Mouse (Mus musculus) spleen, postnatal 10 days (tissue): ENCODE data around the gene Layn.

Experiments
- DNase-seq, 2 experiments: peaks; one replicate each; pipeline ENCODE4 v3.0.0; 2021 to 2022; ENCODE audit warnings: low spot score in 2 of 2

The Layn gene

DNA sequence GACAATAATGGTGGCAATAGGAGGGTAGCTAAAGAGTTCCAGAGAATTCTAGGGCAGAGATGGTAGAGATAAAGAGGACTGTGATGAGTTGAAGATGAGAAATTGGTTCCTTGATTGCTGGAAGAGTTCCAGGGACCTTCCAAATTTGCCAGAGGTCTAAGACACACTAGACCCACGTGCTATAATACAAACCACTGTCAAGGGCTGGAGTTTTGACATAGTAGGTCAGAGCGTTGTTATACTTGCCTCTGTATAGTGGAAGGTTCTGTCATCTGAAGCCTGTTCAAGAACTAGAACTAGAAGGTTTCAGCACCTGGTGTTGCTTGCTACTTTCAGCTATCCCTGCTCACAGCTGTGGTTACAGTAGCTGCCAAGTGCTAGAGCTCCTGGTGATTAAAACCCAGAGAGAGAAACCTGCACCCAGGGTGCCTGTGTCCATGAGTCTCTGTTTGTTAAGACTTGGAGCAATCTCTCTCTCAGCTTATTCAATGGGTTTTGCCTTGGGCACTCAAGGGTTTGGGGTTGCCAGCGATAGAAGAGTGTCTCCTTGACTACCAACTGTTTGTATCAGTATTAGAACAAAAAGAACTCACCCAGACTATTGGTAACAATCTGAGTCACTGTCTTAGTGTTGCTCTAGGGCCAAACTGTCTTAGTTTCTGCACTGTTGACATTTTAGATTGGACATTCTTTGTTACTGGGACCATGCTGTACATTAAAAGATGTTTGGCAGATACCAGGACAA, 43.9 kb downstream of the Layn start:
- no peak for DNase-seq

DNA sequence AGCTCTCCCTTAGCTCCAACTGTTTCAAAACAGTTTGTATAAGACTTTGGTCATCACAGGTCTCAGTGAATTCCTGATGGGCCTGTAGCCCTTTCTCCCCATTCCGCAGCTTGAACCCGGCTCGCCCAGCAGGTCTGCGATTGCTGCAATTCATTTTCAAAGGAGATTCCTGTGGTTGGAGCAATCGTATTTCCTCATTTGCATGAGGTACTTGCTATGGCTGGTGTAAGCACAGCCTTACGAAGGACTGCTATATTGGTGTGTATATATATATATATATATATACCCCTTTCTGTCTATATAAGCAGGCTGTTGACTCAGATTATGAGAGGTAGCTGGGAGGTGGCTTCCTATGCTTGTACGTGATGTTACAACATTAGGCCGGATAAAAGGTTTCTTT, 44.6 kb downstream of the Layn start:
- DNase-seq = no peak

DNA sequence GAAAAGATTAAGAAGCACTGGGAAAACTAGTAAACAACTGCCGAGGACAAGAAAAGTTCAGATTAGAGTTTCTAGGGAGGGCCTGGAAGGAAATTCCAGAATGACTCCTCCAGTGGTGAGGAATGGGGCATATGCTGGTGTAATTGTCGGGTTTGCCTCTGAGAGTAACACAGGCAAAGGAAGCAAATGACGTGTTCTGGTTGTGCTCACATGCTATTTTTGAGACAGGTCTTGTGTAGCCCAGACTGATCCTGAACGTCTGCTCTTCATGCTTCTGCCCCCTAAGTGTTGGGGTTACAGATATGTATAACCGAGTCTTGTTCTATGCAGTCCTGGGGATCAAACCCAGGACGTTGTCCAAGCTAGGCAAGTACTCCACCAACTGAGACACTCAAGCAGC, 45.3 kb downstream of the Layn start:
- DNase-seq = no peak

DNA sequence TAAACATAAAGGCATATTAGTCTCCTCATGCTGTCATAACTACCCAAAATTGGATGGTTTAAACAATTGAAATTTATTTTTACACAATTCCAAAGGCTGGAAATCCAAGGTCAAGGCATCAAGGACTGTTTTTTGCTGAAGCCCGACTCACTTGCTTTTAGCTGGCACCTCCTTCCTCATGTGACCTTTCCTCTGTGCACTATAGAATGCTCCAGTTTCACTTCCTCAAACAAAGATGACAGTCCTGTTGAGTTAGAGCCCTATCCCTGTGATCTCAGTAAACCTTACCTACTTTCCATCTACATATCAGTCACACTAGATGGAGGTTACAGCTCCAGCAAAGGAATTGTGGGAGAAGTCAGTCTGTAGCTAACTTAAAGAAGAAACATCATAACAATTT, 46.7 kb downstream of the Layn start:
- DNase-seq = no peak

DNA sequence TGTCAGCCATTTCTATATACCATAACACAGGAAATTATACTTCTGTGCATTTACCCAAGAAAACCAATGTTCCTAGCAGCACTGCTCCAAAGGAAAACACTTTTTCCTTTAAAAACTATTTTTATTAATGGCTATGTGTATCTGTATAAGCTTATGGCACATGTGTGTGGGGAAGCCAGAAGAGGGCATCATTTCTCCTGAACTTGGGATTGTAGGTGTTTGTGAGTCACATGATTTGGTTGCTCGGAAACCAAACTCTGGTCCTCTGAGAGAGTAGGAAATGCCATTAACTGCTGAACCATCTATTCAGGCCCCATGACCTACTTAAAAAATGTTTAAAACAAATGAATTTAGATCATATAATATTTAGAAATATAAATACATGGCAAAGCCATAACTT, 49.9 kb downstream of the Layn start:
- no peak for DNase-seq

DNA sequence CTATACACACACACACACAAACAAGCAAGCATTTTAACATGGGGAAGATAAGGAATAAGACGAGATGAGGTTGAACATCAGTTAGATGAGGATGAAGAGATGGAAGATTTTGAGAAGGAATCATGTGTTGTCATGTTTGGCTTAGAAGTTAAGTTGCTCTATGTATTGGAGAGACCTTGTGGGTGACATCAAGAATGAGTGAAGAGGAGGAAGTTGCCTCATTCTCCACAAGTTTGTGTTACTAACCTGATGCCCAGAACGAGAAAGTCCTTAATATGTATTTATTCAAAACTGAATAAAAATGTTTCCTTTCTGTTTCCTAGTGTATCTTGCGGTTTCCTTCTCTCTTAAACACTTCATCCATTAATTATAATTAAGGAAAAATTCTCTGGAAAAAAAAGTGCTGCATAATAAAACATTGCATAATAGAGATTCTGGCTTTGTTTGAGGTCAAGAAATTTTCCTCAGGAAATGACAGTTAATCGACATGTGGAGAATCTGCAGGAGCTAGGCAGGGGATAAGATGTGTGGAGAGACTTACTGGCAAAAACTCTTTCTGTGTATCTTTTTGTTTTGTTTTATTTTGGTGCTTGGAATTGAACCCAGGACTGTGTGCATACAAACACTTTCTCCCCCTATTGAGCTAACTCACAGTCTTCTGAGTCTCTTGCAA, 55.6 kb downstream of the Layn start:
- DNase-seq = no peak

DNA sequence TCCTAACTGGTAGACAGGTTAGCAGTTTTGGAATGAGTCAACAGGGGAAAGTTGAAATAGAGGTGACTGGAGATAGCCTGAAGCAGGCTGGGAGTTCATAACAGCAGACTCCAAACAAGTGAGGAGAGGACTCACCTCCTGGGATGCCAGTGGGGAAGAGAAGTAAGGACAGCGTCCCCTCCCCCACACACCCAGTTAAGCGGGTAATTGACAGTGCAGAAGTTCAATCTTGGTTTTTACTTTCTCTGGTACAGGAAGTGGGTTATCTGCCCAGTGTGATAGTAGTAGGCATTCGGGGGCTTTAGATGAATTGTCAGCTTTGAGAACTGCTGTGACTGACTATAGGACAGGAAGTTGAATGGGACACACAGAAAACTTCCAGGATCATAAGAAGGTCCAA, 56.5 kb downstream of the Layn start:
- no peak for DNase-seq

DNA sequence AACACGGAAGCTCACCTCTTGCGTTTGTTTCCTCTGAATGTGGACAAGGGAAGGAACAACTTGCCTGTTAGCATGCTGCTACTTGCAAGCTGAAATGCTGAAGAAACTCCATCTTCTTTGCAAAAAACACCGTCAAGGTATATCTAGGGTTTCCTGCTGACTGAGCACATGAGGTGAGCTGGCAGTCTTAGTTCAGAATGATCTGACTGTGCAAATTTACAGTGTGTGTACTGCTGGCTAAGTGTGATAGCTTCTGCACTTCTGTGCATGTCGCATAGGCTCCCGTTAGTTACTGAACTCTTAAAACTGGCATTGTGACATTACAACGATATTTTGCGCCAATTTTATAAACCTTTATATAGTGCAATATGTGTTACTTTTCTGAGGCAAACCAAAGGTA, 57.2 kb downstream of the Layn start:
- no peak for DNase-seq

DNA sequence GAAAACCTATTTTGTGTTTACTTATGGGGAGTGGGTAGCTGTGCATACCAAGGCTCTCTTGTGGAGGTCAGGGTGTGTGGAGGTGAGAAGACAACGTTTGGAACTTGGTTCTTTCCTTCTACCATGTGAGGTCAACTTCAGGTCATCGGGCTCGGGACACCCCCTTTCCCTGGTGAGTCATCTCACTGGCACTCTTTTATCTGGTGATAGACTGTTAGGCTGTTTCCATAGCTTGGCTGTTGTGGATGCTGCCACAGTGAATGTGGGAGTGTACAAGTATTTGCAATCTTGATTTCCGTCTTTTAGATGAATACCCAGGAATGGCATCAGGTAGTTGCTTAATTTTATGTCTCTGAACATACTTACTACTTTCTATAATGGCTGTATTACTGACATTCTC, 61.2 kb downstream of the Layn start:
- no peak for DNase-seq

DNA sequence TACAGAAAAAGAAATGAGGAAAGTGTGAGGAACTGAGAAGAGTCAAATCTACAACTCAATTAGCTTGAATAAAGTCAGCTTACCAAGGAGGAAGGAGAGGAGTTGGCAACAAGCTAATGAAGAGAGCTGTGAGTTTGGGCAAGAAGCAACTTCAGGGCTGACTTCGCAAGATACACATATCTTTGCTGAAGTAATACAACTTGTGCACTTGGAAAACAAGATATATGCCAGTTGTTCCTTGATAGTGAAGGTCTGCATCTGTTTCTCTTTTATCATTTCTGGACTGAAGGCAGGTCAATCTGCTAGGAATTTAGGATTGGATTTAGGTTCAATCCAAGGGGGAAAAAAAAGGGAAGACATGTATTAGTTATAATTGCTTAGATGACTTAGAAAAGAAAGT, 63.2 kb downstream of the Layn start:
- no peak for DNase-seq

DNA sequence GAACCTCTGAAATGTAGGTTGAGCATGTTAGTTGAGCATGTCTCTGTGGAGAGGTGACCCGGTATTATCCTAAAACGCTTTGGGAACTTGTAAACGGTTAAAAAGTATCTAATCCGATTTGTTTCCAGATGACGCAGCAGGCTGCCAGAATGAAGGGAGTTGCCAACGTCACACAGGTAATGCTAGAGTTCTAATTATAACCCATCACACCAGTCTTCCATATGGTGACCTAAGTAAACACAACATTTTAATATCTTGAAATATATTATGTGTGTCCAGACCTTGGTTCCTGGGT, 67.3 kb downstream of the Layn start:
- no peak for DNase-seq

DNA sequence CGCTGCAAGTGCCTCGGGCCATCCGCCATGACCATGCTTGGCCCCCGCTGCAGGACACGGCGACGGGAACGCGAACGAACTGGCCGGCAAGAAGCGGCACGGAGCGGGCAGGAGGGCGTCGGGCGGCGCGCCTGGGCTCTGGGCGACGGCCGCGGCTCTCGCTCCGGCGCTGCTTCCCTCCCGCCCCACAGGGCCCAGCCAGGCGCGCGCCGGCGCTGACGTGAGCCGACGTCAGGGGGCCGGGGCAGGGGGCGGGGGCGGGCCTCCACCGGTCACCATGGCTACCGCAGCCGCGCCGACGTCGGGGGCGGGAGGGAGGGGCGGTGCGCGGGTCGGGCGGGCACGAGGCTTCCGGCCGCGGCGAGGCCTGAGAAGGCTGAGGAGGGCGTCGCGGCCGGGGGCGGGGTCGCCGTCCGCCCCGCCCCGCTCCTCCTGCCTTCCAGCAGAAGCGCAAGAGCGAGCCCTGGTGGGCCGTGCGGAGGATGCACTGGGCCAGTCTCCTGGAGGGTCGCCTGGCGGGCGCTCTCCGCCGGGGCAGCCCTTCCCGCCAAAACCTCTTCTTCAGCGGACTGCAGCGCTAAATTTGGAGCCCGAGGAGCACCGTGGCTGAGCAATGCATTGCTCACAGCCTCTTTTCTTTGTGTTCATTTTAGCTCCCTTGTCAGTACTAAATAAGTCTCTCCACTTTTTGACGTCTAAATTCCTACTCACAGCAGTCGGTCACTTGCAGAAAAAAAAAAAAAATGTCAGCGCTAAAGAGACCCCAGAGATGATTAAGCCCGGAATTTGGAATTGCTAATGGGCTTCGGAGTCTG, 67.8 kb downstream of the Layn start, which contains the start of gene Sik2:
Sik2 (minus strand) TSS at position 233 of the 815 bp plus-strand sequence.
- DNase-seq = peak; percentile 88 to 93

DNA sequence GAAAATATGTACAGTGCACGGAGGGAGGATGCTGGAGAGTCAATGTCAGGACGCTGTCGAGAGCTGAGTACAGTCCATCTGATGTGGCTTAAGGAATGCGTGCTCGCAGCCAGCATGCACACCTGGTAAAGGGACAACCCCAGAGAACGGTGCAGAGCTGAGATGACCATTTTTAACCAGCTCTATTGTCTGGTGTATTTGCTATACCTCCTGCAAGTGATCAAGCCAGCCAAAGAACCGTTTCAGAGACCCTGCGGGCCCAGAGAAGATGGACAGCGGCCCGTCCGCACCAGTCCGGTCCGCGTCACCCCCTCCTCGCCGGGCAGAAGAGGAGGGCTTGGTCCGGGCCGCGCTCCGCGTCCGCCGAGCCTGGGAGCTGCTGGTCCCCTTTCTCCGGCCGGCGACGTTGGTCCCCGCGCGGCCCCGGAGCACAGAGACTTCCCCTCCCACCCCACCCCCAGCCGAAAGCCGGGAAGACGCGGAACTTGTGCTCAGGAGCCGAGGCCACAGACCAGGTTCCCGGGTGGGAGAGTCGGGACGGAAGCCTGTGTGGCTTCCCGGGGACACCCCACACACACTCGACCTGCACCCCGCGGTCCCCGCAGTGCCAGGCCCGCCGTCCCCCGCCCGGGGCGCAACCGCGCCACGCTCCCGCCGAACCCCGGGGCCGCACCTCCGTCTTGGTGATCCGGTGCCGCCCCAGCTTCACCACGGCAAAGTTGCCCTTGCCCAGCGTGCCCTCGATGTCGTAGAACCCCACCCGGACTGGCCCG, 68.6 kb downstream of the Layn start:
- DNase-seq = peak in 1 of 2 experiments; percentile 47

DNA sequence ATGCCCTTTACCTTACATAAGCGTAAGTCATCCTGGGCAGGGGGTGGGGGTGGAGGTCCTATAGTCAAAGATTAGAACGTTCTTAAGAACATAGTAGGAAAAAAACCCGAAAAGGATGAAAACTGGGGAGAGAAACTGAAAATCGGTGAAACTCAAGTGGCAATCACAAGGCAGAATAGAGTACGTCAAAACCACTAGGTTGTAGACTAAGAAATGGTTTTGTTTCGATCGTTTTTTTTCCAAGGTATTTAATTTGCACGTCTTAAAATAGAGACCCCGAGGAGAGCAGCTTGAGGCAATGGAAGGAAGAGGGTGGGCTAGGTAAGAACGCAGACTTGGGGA, 69.2 kb downstream of the Layn start:
- no peak for DNase-seq

DNA sequence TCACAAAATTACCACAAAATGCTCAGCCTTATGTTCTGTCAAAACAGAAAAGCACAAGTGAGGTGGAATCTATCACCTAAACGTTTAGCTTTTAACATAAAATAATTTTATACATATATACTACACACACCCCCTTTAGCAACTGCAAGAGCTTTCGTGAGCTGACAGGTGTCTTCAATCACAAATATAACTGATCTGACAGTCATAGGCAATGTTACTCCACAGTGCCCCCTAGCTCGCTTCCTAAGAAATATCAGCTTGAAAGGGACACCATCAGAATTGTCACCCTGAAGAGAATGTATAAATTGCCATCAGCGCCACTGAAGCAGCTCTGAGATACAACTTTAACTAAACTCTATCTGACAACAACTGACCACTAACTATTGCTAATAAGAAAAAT, 70.0 kb downstream of the Layn start:
- peak; percentile 64 to 86 for DNase-seq
